Mouse (Mus musculus): ENCODE measurements around the gene Hnrnpm.

DNA sequence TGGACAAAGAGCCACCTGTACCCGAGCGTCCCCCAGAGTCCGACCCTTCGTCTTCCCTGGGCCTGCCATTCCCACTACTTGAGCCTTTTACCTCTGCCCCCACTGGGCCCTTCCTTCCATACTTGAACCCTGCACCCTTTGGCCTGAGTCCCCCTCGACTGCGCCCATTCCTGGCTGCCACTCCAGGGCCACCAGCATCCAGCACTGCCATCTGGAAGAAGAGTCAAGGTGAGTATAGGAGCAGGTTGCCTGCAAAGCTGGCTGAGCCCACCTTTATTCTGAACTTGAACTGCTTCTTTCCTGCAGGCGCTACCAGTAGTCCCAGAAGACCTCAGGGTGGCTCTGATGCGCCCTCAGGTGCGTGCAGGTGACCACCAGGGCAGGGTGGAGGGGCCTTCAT is 55.4 kb downstream of the Hnrnpm start:
- TF ChIP-seq CTCF (IDR thresholded peaks at IDR 0.05; ENCODE audit: control insufficient read depth, insufficient read depth, insufficient read length) (no peak), USF1 (IDR thresholded peaks at IDR 0.05; ENCODE audit: low read depth) (no peak), MYOD1 (IDR thresholded peaks at IDR 0.05; ENCODE audit: control insufficient read depth, insufficient read length, low read depth) (no peak), MAX (IDR thresholded peaks at IDR 0.05) (no peak), CEBPB (IDR thresholded peaks at IDR 0.05; ENCODE audit: low read depth) (no peak)

Measured in C2C12 (cell line).